Mouse (Mus musculus) CH12.LX (cell line): Measurements from ENCODE around the gene Hist1h4c.

Experiments
- CHD2 ChIP-seq: IDR thresholded peaks from 2 replicates; pipeline ENCODE4 v1.6.1; 2011; ENCODE audit warnings: low read length, improper control_type of control experiment
- CTCF ChIP-seq, 2 experiments: IDR thresholded peaks in 1 of 2; conservative IDR thresholded peaks in 1 of 2; 2 replicates each; pipeline ENCODE4 v1.5.1; 2011 to 2012; ENCODE audit warnings: low read depth in 2 of 2, low read length in 2 of 2, improper control_type of control experiment in 1 of 2, inconsistent platforms in 1 of 2, mild to moderate bottlenecking in 1 of 2, moderate library complexity in 1 of 2
- EP300 ChIP-seq: IDR thresholded peaks from 2 replicates; pipeline ENCODE4 v1.6.1; 2011; ENCODE audit warnings: low read length, improper control_type of control experiment
- GABPA ChIP-seq: IDR thresholded peaks from 2 replicates; pipeline ENCODE4 v1.6.1; 2012; ENCODE audit warnings: low read depth, low read length, improper control_type of control experiment, inconsistent platforms; ENCODE audit not compliant: insufficient replicate concordance
- MYC ChIP-seq: IDR thresholded peaks from 2 replicates; pipeline ENCODE4 v1.6.1; 2011; ENCODE audit warnings: low read depth, mild to moderate bottlenecking, improper control_type of control experiment, low read length
- POLR2A ChIP-seq: IDR thresholded peaks from 2 replicates; pipeline ENCODE4 v1.6.1; 2011; ENCODE audit warnings: low read depth, mild to moderate bottlenecking, improper control_type of control experiment, low read length
- ZNF384 ChIP-seq: IDR thresholded peaks from 2 replicates; pipeline ENCODE4 v1.6.1; 2012; ENCODE audit warnings: low read depth, low read length, improper control_type of control experiment, inconsistent platforms

- no peak for TF ChIP-seq CTCF (conservative IDR thresholded peaks at IDR 0.05 in 1 of 2, IDR thresholded peaks at IDR 0.05 in 1 of 2; ENCODE audit: low read depth in 2 of 2, low read length in 2 of 2)
- no peak for TF ChIP-seq CHD2
- no peak for TF ChIP-seq GABPA
- no peak for TF ChIP-seq POLR2A
- TF ChIP-seq ZNF384: no peak
- TF ChIP-seq MYC: no peak
- TF ChIP-seq EP300: no peak
Measured at GRCm38 (mm10) chr13:23698996-23699395, 742 bp upstream of the Hist1h4c start.
